Mouse (Mus musculus) stomach, postnatal 0 days (tissue): Measurements from ENCODE around the gene Nrxn3.

Experiments used
- CTCF ChIP-seq: IDR thresholded peaks from 2 replicates; pipeline ENCODE4 v1.5.1; 2016; ENCODE audit warnings: antibody characterized with exemption, low read depth, mild to moderate bottlenecking, moderate library complexity
- EP300 ChIP-seq: optimal IDR thresholded peaks from 2 replicates; pipeline ENCODE3; 2016; ENCODE audit warnings: antibody characterized with exemption

DNA sequence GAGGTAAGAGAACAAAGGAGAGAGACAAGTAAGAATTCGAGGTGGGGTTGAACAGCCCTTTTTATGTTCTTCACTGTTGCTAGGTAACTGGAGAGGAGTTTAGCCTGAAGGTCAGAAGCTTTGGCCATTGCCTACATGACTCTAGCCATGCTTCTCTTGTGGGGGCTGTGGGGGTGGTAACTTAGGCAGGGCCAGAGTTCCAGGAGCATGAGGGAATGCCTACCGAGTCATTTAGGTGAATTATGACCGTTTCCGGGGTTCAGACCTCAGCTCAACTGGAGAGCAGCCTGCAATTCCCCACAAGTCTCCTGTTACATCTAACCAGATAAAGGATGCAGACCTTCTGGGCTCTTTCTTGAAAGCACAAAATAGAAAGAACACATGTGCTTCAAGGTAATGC lies 1537.6 kb downstream of the Nrxn3 start:
- TF ChIP-seq CTCF (no peak), EP300 (no peak)
